Mouse (Mus musculus) layer of hippocampus, adult 11-12 months (tissue): ENCODE measurements around the gene Hecw2.

ENCODE experiments used
- DNase-seq: peaks from one replicate; pipeline ENCODE4 v3.0.0; 2022; ENCODE audit warnings: low spot score

Gene Hecw2

DNA sequence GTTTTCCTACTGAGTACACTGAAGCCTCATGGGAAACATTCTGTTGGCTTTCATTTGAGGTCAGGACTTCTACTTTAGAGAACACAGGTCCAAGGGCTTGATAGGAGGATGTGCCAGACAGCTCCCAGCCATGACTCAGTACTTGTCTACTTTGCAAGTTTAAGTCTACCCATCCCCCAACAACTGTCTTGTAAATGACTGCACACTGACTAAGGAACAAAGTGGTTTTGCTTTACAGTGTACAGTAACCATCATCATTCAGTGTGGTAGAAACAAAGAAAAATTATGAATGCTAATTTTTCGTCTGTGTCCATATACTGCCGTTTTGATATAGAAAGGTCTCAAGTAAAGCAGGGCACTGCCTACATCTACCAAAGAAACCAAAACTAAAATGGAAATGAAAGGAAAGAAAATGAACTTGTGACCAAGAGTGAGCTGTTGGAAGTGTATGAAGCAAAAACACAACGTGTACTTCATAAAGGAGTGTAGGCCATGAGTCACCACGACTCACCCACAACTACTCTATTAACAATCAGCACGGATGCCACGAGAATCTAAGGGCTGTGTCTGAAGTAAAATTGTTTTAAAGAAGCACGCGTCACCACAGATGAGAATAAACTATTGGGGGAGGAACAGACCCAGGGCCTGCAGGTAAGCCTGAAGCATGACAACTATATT is 356.6 kb downstream of the Hecw2 start:
- DNase-seq, result no peak

DNA sequence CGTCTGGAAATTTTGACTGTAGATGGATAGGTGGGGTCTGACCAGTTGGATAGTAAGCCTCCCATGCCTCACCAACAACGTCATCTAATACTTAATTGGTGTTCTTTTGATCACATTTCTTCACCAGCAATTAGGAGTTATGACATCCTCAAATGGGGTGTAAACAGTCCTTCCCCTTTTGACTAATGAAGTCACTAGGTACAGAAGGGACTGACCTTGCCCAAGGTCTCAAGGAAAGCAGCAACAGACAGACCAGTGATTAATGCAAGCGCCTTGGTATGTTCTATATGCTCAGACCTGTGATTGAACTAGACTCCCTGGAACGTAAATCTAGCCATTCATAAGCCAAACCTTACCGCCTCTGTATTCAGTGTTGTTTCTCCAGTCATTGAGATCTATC is 364.7 kb downstream of the Hecw2 start:
- DNase-seq, result no peak

DNA sequence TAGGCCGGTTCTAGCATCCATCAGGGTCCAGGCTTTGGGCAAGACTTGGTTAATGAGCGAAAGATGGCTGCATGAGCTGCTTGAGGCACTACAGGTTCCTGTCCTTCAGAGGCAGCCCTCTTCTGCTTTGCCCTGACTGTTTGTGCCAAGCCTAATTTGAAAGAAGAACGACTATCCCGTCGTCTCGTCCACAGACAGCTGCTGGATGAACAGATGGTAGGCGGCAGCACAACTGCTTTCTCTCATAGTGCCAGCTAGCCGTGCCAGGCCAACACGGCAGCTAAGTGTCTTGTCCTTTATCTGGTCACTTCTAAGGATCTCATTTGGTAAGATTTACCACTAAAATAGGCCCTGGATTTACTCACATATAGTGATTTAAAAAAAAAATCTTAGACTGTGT is 365.9 kb downstream of the Hecw2 start:
- DNase-seq, result no peak

DNA sequence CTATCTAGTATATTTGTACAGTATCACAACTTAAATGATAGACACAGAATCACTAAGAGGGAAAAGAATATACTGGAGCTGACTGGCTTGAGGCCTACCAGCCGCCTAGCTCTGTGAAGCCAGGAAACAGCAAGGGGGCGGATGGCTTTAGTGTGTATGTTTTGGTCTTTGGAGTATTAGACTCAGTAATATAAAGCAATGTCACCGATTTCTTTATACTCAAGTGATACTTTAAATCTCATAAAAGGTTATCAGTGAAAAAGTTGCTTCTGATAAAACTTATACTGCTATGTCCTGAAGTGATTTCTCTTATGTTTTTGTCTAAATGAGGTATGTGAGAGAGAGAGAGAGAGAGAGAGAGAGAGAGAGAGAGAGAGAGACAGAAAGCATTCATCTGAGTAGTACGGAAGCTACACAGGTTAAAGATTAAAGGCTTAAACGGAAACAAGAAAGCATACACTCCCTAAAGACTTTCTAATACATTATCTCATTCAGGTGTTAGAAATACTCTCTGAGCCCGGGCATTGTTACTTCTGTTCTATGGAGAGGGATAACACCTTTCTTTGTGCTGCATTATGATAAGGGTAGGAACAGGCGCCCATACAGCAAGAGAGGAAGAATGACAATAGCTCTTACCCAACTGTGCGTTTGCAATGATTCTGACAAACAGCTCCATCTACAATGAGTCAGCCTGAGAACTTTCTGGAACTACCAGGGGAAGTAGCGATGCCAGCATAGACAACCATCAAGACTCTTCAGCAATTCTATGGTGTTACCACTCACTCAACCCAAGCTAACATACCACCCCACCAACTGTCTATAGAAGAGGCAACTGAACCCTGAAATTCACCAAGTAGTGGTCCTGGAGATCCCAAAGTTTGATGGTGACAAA is 370.3 kb downstream of the Hecw2 start:
- DNase-seq, result no peak

DNA sequence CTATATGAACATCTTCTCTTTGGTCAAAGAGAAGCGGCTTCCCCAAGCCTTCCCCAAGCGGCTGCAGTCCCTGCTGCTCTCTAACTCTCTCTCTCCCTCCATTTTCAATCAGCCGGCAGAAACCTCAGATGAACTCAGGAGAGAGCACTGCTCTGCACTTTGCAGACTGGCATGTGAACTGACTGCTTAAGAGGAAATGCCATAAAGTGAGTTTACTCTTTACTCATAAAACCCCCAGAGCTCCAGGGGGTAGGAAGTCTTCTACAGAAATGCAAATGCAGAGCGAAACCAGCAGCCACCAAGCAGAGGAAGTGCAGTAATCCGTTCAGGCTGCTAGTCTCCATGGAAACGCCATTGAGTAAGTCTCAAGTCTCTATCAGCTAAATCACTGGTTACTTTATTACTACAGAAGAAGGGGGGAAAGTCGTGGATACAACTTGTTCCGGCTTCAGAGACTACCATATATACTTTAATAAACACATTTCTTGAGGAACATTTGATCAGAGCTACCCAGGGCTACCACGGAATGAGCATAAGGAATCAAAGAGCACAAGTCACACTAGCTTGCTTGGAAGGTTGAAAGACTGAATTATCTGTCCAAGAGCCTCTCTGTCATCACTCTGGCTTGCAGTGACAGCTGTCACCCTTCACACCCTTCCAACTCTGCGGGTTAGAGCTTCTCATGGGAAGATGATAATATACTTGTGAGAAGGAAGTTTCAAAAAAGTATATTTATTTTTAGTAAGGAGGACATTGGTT is 371.1 kb downstream of the Hecw2 start:
- peak; percentile 57 for DNase-seq

DNA sequence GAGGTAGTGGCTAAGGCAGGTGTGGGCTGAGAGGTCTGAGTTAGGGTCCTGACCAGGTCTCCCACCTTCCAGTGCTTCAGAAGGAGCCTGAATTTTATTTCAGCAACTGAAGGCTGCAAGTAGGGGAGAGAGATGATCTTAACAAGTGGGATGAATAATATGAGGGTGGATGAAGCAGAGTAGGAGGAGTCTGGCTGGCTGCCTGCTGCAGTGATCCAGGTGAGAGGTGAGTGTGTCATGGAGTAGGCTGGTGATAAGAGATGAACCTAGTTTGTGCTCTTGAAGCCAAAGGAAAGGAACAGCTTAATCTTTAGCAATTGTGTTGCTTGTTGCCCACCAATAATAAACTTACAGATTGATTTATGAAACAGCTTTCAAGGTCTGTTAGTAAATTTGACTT is 373.0 kb downstream of the Hecw2 start:
- DNase-seq, result no peak

DNA sequence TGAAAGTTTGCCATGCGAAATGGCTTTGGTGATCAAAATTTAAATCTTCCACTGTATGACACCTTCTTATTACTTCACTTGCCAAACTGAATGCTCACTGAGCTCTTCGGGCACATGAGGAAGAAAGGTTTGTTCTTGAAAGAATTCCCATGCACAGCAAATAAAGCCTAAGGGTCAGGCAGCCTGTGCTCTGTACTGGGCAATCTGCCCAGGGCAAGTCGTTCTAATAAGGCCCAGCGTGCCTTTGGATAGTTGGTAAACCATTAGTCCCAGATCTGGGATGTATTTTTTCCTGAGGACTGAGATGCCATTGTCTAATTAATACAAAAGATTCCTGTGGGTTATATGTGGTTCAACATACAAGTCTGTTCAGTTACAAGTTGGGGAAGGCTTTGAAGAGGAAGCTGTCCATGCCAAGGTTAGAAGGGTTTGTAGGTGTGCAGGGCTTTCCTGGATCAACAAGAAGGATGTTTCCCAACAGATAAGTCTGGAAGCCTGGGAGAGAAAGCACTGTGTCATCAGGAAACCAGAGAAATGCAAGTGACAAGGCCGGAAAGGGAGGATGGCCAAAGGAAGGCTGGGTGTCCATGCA is 374.8 kb downstream of the Hecw2 start:
- DNase-seq, result no peak

DNA sequence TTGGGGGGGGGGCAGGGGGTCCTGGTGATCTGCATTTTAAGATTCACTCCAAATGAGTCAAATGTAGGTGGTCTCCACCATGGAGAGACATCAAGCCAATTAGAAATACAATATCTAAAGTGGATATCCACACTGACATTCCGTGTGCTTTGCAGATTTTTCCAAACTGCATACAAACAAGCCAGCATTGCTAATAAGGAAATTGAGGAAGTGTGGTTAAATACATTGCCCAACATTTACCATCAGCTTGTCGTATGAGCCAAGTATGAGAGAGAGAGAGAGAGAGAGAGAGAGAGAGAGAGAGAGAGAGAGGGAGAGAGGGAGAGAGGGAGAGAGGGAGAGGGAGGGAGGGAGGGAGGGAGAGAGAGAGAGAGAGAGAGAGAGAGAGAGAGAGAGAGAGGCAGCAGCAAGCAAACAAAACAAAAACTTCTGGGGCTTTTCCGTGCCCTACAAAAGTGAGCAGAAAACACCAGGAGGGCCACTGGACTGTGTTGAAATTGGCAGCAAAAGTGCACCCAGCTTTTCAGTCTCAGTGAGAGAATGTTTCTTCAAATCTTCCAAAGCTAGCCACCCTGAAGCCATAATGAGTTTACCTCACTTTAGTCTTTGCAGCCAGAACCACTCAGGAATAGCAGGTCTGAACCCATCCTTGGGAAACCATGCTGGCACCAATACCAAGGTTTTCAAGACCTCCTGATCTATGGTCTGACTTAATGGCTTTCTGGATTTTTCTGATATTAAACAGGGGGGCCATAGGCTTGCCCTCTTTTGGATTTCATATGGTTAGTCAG is 376.7 kb downstream of the Hecw2 start:
- no peak for DNase-seq

DNA sequence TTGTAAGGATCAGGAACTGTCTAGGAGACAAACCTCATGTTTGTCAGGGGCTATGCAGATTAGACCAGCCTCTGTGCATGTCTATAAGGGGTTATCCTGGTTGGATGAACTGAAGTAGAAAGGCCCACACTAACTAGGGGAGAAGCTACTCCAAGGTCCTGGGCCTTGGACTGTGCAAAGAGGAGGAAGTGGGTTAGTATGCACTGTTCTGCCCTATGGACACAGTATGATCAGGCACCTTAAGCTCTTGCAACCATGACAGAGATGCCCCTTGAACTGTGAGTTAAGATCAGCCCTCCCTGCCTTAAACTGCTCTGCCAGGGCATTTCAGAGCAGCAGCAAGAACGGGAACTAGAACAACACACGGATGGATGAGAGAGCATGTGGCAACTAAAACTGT is 378.6 kb downstream of the Hecw2 start:
- no peak for DNase-seq

DNA sequence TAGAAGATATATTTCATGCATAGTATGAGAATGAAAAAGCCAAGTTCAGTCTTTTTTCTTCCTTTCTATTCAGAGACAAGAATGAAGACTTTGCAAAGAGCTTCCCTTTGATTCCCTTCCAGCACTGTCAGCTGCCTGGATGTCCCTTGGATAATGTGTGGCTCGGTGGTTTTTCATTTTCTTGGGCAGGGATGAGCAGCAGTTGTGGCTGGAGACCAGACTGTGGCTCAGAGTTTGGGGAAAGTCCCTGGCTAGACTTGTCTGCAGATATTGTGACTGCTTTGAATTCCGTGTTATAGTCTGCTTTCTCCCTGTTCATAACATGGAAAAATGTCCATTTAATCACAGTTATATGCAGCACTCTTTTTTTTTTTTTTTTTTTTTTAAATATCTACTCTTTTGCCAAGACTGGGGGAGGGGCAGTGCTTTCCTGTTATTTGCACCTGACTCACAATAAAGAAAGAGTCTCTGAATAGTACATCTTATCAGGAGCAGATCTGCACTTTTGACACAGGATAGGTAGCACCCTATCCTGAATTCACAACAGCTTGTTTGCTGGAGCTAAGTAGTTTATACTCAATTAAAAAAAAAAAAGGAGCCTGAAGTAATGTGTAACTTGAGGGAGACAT is 380.8 kb downstream of the Hecw2 start:
- DNase-seq, result no peak

DNA sequence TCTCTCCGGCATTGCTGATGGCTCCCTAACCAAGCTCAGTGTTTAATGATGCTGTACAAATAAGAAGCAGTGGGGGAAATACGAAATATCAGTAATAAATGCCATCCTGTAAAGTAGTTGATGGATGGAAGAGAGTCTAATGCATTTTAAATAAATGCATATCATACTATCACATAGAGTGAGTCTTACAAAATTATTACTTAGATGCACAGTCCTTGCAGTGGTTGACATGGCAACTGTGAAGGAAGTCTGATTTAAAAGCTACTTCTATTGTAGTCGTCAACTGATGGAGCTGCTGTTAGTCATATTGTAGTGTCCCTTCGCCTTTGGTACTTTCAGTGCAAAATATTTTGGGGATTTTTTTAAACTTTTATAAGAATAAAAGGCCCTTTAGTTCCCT is 383.0 kb downstream of the Hecw2 start:
- DNase-seq, result no peak

DNA sequence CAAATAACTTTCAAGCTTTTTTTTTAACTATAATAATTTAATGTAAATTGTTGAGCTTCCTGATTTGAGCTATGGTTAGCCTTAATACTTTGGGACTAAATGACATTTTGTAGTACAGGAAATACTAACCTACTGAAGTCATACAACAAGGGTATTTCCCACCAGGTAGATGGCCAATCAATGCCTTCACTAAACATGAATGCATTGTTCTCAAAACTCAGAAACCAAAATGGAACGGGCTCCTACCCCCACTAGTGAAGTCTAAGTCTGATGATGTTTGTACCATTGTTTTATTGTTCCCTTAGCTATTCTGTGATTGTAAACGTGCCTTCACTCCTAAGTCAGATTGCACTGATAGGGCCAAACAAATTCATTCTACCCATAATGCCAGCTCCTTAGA is 386.7 kb downstream of the Hecw2 start:
- DNase-seq, result no peak

DNA sequence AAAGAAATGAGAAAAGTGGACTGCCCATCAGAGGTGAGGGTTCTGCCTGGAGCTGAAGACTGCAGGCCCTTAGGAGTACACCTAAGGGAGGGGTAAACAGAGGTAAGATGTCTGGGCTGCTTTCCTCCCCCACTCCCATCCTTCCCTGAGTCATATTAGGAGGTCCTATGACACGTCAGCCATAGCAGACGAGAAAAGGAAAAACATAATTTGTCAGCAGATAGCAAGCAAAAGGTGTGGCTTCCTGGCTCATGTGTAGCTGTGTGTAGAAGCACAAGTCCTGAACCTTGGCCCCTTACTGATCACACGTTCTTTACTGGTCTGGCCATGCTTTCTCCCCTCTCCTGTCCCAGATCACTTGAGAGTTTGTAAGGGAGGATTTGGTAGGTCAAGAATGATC is 397.2 kb downstream of the Hecw2 start:
- no peak for DNase-seq

DNA sequence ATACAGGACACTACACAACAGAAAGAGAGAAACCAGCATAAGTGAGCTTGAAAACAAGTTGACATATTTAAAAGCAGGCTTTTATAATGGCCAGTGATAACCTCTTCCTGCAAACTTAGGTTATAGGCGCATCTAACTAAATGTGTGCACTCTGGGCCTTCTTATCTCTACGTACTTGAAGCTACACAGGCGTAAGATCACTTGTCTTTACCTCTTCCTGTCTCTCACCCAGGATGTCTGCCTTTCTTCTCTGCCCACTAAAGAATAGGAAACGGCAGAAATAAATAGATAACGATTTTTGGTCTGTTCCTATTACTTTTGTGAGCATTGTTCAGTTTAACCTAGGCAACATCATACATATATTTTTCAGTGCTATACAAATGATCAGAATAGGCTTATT is 397.9 kb downstream of the Hecw2 start:
- no peak for DNase-seq

DNA sequence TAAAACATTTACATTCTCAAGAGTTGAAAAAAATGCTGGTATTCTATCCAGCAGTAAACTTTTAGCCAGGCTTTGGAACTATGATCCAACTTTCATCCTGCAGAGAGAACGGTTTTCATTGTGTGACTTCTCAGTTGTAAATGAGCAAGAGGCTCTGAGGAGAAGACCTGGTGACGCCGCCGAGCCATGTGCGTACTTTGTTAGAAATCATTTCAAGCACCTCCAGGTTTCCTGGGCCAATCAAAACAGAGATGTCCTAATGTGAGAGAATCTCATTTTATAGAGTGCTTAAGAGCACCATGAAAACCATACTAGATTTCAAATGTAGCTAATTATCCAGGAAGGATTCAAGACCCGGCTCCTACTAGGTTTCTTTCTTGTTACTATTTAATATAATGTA is 398.7 kb downstream of the Hecw2 start:
- no peak for DNase-seq

DNA sequence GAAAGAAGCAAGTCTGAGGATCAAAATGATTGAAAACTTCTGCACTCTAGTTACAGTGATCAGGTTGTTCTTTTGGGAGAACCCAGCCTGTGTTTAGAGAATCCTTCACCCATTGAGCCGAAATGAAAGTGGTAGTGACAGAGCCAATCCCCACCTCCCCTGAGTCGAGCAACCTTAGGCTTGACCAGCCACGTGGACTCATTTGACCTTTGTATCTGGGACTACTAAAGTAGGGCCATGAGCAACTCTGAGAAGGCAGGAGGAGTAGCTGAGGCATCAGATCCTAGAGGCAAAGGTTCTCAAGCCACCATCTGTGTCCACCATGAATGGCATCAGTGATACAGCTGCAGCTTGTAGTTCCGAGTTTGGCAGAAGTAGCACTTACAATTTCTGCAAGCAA is 399.4 kb downstream of the Hecw2 start:
- DNase-seq, result no peak

DNA sequence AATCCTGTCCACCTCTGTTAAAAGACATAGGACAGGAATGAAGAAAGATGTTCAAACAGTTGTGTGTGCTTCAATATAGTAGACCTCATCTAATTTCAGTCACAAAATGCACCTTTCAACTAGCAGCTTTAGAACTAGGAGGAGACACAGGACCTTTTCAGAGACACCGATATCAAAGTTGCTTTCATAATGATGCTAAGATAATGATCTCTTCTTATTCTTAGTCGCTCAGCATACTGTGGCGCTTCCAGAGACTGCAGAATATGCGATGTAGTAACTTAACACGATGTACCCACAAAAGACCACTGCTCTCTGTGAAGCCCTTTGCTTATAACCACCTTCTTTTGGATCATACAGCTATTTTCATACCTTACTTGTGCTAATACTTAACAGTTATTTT is 399.9 kb downstream of the Hecw2 start:
- no peak for DNase-seq

DNA sequence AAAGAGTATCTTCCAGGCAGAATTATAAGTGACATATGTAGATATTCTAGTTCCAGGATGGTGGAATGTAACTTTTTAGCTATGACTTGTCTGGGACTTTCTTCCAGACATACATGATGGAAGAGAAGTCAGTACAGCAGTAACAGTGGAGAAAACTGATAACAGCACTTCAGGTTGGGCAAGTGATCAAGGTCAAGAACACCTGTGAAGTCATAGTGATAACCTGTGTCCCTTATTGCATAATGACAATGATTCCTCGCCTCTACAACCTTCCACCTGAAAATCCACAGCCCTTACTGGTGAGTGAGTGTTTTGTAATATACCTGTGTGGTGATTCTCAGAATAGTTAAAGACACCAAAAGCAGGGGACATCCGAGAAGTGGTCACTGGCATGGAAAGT is 400.7 kb downstream of the Hecw2 start:
- DNase-seq, result no peak

DNA sequence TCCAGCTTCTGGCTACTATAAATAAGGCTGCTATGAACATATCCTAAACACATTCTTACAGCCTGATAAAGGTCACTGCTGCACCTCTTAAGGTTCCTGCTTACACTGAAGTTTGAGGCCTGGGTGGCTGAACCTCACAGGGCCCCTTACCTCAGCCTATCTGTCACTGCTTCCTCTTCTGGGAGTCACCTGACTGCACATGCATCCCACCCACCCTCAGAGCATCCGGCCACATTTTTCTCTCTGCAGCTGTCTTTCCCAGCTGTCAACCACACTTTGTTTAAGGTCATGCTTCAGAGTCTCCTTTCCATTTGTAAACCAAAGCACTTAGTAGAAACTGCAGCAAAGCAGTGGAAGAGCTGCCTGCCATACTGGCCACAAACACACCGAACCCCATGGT is 403.6 kb downstream of the Hecw2 start:
- no peak for DNase-seq

DNA sequence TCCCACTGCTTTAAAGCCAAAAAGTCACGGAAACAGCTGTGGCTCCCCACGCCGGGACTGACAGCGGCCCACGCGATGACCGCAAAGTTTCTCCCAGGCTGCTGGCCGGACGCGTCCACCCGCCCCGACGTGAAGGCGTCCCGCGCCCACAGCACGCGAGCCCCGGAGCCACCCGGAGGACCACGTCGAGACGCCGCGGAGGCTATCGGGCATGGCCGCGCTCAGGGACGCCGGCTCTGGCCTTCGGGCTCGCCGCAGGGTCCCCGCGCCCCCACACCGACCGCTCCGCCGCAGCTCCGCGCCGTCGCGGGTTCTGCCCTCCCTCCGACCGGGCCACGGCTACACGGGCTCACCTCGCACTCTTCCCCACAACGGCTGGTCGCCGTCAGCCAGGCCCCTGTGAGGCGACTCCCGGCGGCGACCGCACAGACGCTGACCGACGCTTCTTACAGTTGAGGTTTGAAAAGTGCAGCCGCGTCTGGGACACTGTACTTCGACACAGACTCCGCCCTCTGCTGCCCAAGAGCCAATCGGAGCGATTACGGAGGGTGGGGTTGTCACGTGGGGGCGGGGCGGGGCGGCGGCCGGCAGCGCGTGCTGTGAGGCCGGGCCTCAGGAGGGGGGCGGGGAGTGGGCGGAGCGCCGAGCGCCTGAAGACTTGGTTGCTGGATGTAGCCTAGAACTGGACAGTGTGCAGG is 410.1 kb downstream of the Hecw2 start, which contains the start of gene Stk17b:
Gene Stk17b, minus strand, starts transcription at position 504 of the 698 bp plus-strand sequence.
- DNase-seq, result peak; percentile 80
